In genomic region chr1:131091481-131091880, GRCm38 (mm10) we compare ENCODE assay signal across 29 mouse cellular contexts. TPM values are rescaled to one million over a fixed set of nuclear protein-coding genes. Genes with fewer than 3 reads are reported as not detected.
DNase-seq lines count a peak whose midpoint lies in the region; ATAC-seq and TF ChIP-seq lines count a peak whose summit lies in the region.
"Had no signal": no experiment of that assay in that cellular context is flagged by ENCODE, and none has a peak within 500 bp of the region (broad histone marks: within the 10 kb centered on the region; RNA-seq: fewer than 3 reads in every experiment).

No protein-coding gene starts in this region.

- H3K27ac ChIP-seq in liver, adult 2 months (replicated peaks; ENCODE audit: insufficient read depth, low read depth, low read length), result peak overlapping the region; percentile 92
- no peak overlapping the region for H3K27ac ChIP-seq in liver, embryonic 11.5 days (ENCODE audit: low read depth, low read length)
- H3K27ac ChIP-seq in heart, embryonic 12.5 days (ENCODE audit: poor library complexity, severe bottlenecking), result peak overlapping the region; percentile 95
- H3K27ac ChIP-seq in heart, postnatal 0 days (ENCODE audit: low read depth), result peak overlapping the region; percentile 92
- H3K27ac ChIP-seq: embryonic facial prominence, embryonic 12.5 days; hindbrain, embryonic 15.5 days; kidney, embryonic 15.5 days; layer of hippocampus, adult 2 months; neural tube, embryonic 15.5 days had no signal

- H3K4me1 ChIP-seq in liver, adult 2 months (ENCODE audit: control insufficient read depth, insufficient read depth, low read length), result peaks cover 72% of the 10 kb centered on the region
- peaks cover 55% of the 10 kb centered on the region for H3K4me1 ChIP-seq in liver, embryonic 11.5 days (replicated peaks; ENCODE audit: control insufficient read depth, insufficient read depth, low read length)
- H3K4me1 ChIP-seq in heart, embryonic 12.5 days (replicated peaks), result peaks cover 95% of the 10 kb centered on the region
- H3K4me1 ChIP-seq in heart, postnatal 0 days (ENCODE audit: control insufficient read depth, insufficient read depth), result peaks cover 88% of the 10 kb centered on the region

- H3K36me3 ChIP-seq in liver, adult 2 months (ENCODE audit: control insufficient read depth, insufficient read depth, low read length), result no peaks in the 10 kb centered on the region
- H3K36me3 ChIP-seq in liver, embryonic 11.5 days (ENCODE audit: control insufficient read depth, insufficient read depth, low read length), result peaks cover 2% of the 10 kb centered on the region; the same call in 1 of the 2 replicates
- H3K36me3 ChIP-seq in heart, embryonic 12.5 days, result no peaks in the 10 kb centered on the region
- no peaks in the 10 kb centered on the region for H3K36me3 ChIP-seq in heart, postnatal 0 days (replicated peaks; ENCODE audit: control insufficient read depth, insufficient read depth, low read length)
- H3K36me3 ChIP-seq: embryonic facial prominence, embryonic 12.5 days; hindbrain, embryonic 15.5 days; kidney, embryonic 15.5 days; neural tube, embryonic 15.5 days had no signal

- H3K4me2 ChIP-seq in liver, embryonic 11.5 days, result no peak overlapping the region
- peak overlapping the region; percentile 58 for H3K4me2 ChIP-seq in heart, embryonic 12.5 days
- H3K4me2 ChIP-seq in heart, postnatal 0 days (ENCODE audit: low read depth, low read length), result peak overlapping the region; percentile 47
- H3K4me2 ChIP-seq: embryonic facial prominence, embryonic 12.5 days; hindbrain, embryonic 15.5 days; kidney, embryonic 15.5 days; neural tube, embryonic 15.5 days had no signal

- no peak for TF ChIP-seq POLR2A in liver, adult 2 months (IDR thresholded peaks at IDR 0.05; ENCODE audit: extremely low read depth, insufficient read depth, low read length)

- DNase-seq in heart, adult 11 months, result peak; percentile 94
- DNase-seq in heart, postnatal 25 days (ENCODE audit: low spot score), result no peak
- peak; percentile 88 for DNase-seq in liver, adult 2 months (ENCODE audit: extremely low read depth, low read depth, low spot score)
- DNase-seq in liver, embryonic 11.5 days (ENCODE audit: low spot score), result no peak
- DNase-seq in heart, postnatal 0 days (ENCODE audit: low spot score), result no peak
- DNase-seq in layer of hippocampus, adult 9-10 months (ENCODE audit: low spot score), result no peak
- DNase-seq in left cerebral cortex, adult 9 months (ENCODE audit: low spot score in 2 of 2), result no peak
- DNase-seq: adrenal gland, postnatal 14 days; cerebellum, adult 11-12 months; cerebellum, adult 9-11 months; embryo, embryonic 11 days; kidney, adult 11 months; liver; lung, adult 18-20 months; lung, postnatal 4 days; midbrain, embryonic 14.5 days; retina, postnatal 1 day; right cerebral cortex, postnatal 14 days had no signal

- no peak overlapping the region for H3K4me3 ChIP-seq in liver, adult 2 months (ENCODE audit: insufficient read depth, low read depth, low read length)
- H3K4me3 ChIP-seq in liver, embryonic 11.5 days (ENCODE audit: low read depth, low read length), result no peak overlapping the region
- H3K4me3 ChIP-seq in heart, embryonic 12.5 days, result no peak overlapping the region
- no peak overlapping the region for H3K4me3 ChIP-seq in heart, postnatal 0 days (ENCODE audit: low read depth, low read length)
- H3K4me3 ChIP-seq: embryonic facial prominence, embryonic 12.5 days; hindbrain, embryonic 15.5 days; kidney, embryonic 15.5 days; layer of hippocampus, adult 2 months; neural tube, embryonic 15.5 days had no signal

- no peaks in the 10 kb centered on the region for H3K27me3 ChIP-seq in liver, adult 2 months (ENCODE audit: control insufficient read depth, insufficient read depth, low read length)
- H3K27me3 ChIP-seq in liver, embryonic 11.5 days (replicated peaks; ENCODE audit: control insufficient read depth, insufficient read depth, low read length), result no peaks in the 10 kb centered on the region
- no peaks in the 10 kb centered on the region for H3K27me3 ChIP-seq in heart, embryonic 12.5 days (replicated peaks)
- H3K27me3 ChIP-seq in heart, postnatal 0 days (ENCODE audit: control insufficient read depth, insufficient read depth, low read length), result no peaks in the 10 kb centered on the region
- H3K27me3 ChIP-seq: embryonic facial prominence, embryonic 12.5 days; hindbrain, embryonic 15.5 days; kidney, embryonic 15.5 days; neural tube, embryonic 15.5 days; Patski had no signal

- H3K9me3 ChIP-seq in liver, embryonic 11.5 days (ENCODE audit: control insufficient read depth, low read length), result no peaks in the 10 kb centered on the region
- H3K9me3 ChIP-seq in heart, embryonic 12.5 days (replicated peaks), result no peaks in the 10 kb centered on the region
- no peaks in the 10 kb centered on the region for H3K9me3 ChIP-seq in heart, postnatal 0 days (replicated peaks; ENCODE audit: control insufficient read depth, low read length)
- H3K9me3 ChIP-seq: embryonic facial prominence, embryonic 12.5 days; hindbrain, embryonic 15.5 days; kidney, embryonic 15.5 days; neural tube, embryonic 15.5 days had no signal

- no peak for TF ChIP-seq CTCF in liver, adult 2 months (IDR thresholded peaks at IDR 0.05; ENCODE audit: low read depth, low read length)
- no peak for TF ChIP-seq CTCF in heart, postnatal 0 days (IDR thresholded peaks at IDR 0.05; ENCODE audit: low read depth)

- H3K79me2 ChIP-seq in liver, adult 2 months (ENCODE audit: control insufficient read depth, insufficient read depth, low read length), result peaks cover 61% of the 10 kb centered on the region

- intact Hi-C loops in heart, postnatal 25 days (cut with DNase I), result no loop called here

- no peak for ATAC-seq in liver, embryonic 11.5 days (replicated peaks; ENCODE audit: low FRiP score)
- no peak for ATAC-seq in heart, embryonic 12.5 days (ENCODE audit: insufficient number of reproducible peaks, low FRiP score)
- no peak for ATAC-seq in heart, postnatal 0 days (ENCODE audit: insufficient read depth, low read depth)
- ATAC-seq: forebrain, embryonic 14.5 days; inflammation-experienced regulatory T-cells, adult 6 months; lung, postnatal 0 days; Patski had no signal

- peak overlapping the region; percentile 53 for H3K9ac ChIP-seq in liver, adult 2 months (ENCODE audit: low read depth, low read length)
- H3K9ac ChIP-seq in liver, embryonic 11.5 days (ENCODE audit: low read depth, low read length), result no peak overlapping the region
- H3K9ac ChIP-seq in heart, embryonic 12.5 days, result no peak overlapping the region
- 0 out of 2 replicates have a peak overlapping the region, but pooled peaks have one; percentile 53 for H3K9ac ChIP-seq in heart, postnatal 0 days (replicated peaks; ENCODE audit: low read depth, low read length)
- H3K9ac ChIP-seq: embryonic facial prominence, embryonic 12.5 days; hindbrain, embryonic 15.5 days; kidney, embryonic 15.5 days; neural tube, embryonic 15.5 days had no signal

- WGBS in liver, adult 2 months, result 26% methylated on average over 3 of the region's 3 CpGs
- WGBS in liver, embryonic 11.5 days, result 79% methylated on average over 3 of the region's 3 CpGs
- whole genome bisulfite sequencing in heart, embryonic 12.5 days, result 50% methylated on average over 3 of the region's 3 CpGs
- WGBS in heart, postnatal 0 days, result 16% methylated on average over 3 of the region's 3 CpGs

- no peak for TF ChIP-seq EP300 in heart, postnatal 0 days (IDR thresholded peaks at IDR 0.05; ENCODE audit: low read depth)

RNA-seq across cellular contexts. Expression of gene Mapkapk2, which starts 6.1 kb away (rescaled TPM):
- total RNA-seq in heart, postnatal 25 days (2021), result 100 to 1,000 TPM; 264 to 283 TPM
- total RNA-seq in liver, adult 2 months (2014; rRNA removed), result 29.5 and 30.0 TPM in 2 replicates
- polyA plus RNA-seq in liver, adult 2 months (2012; rRNA removed), result 45.1 and 45.4 TPM in 2 replicates
- 26.9 and 30.1 TPM in 2 replicates for polyA plus RNA-seq in liver, embryonic 11.5 days (2014; fragmentation: Nextera tagmentation; extraction: Ambion mirVana)
- 89.1 and 93.0 TPM in 2 replicates for polyA plus RNA-seq in heart, embryonic 12.5 days (2016; fragmentation: Nextera tagmentation; extraction: Ambion mirVana)
- total RNA-seq in heart, postnatal 0 days (2014; rRNA removed; ENCODE audit: low replicate concordance), result 302 and 348 TPM in 2 replicates
- polyA plus RNA-seq in heart, postnatal 0 days (2015; fragmentation: Nextera tagmentation; extraction: Ambion mirVana), result 62.6 and 69.9 TPM in 2 replicates

RNA-seq across cellular contexts. Expression of gene Dyrk3, which starts 46.7 kb away (rescaled TPM):
- under 1 TPM; 0.25 to 0.29 TPM for total RNA-seq in heart, postnatal 25 days (2021)
- 0.87 and 1.3 TPM in 2 replicates for total RNA-seq in liver, adult 2 months (2014; rRNA removed)
- 0.50 and 0.73 TPM in 2 replicates for polyA plus RNA-seq in liver, adult 2 months (2012; rRNA removed)
- polyA plus RNA-seq in liver, embryonic 11.5 days (2014; fragmentation: Nextera tagmentation; extraction: Ambion mirVana), result 11.7 and 16.2 TPM in 2 replicates
- polyA plus RNA-seq in heart, embryonic 12.5 days (2016; fragmentation: Nextera tagmentation; extraction: Ambion mirVana), result 6.5 and 8.8 TPM in 2 replicates
- 1.3 and 1.4 TPM in 2 replicates for total RNA-seq in heart, postnatal 0 days (2014; rRNA removed; ENCODE audit: low replicate concordance)
- 0.60 and 0.86 TPM in 2 replicates for polyA plus RNA-seq in heart, postnatal 0 days (2015; fragmentation: Nextera tagmentation; extraction: Ambion mirVana)
- total RNA-seq: gastrocnemius, adult 18-20 months had no signal

Comparison
In these comparisons a context has a peak if more than half of its experiments do, and no peak if none do; other contexts are left out.
1. DNase-seq: peak in heart, adult 11 months (single experiment) and liver, adult 2 months (single experiment); none in heart, postnatal 25 days (single experiment), liver, embryonic 11.5 days (single experiment), heart, postnatal 0 days (single experiment), layer of hippocampus, adult 9-10 months (single experiment) and left cerebral cortex, adult 9 months (0 of 2).
2. H3K9ac ChIP-seq: peak in liver, adult 2 months (single experiment) and heart, postnatal 0 days (single experiment); none in liver, embryonic 11.5 days (single experiment) and heart, embryonic 12.5 days (single experiment).